Mouse (Mus musculus): ENCODE measurements around the gene Foxi3.

Gene Foxi3

GRCm38 (mm10) chr6:70956285-70956912, at the start of gene Foxi3:
Gene Foxi3 (plus strand): TSS chr6:70956531.
- no peak for DNase-seq (ENCODE audit: low spot score)

GRCm38 (mm10) chr6:70909572-70909971, 46.8 kb upstream of the Foxi3 start:
- DNase-seq (ENCODE audit: low spot score), result no peak

- DNase-seq (ENCODE audit: low spot score), result no peak
These were observed 46.0 kb upstream of the Foxi3 start for GRCm38 (mm10) chr6:70910285-70910684.

GRCm38 (mm10) chr6:70911668-70912395, 44.5 kb upstream of the Foxi3 start:
- DNase-seq (ENCODE audit: low spot score), result no peak

GRCm38 (mm10) chr6:70912396-70912765, 44.0 kb upstream of the Foxi3 start:
- no peak for DNase-seq (ENCODE audit: low spot score)

GRCm38 (mm10) chr6:70918827-70919226, 37.5 kb upstream of the Foxi3 start, which contains the start of gene Tex37:
Gene Tex37 (minus strand): TSS chr6:70918927.
- DNase-seq (ENCODE audit: low spot score), result no peak

GRCm38 (mm10) chr6:70921274-70922074, 34.9 kb upstream of the Foxi3 start:
- no peak for DNase-seq (ENCODE audit: low spot score)

GRCm38 (mm10) chr6:70931801-70932200, 24.5 kb upstream of the Foxi3 start:
- DNase-seq (ENCODE audit: low spot score), result no peak

GRCm38 (mm10) chr6:70953274-70953673, 3.1 kb upstream of the Foxi3 start:
- DNase-seq (ENCODE audit: low spot score), result no peak

- DNase-seq (ENCODE audit: low spot score), result no peak
These were observed 2.3 kb upstream of the Foxi3 start for GRCm38 (mm10) chr6:70954040-70954439.

- DNase-seq (ENCODE audit: low spot score), result no peak
These were observed 985 bp upstream of the Foxi3 start for GRCm38 (mm10) chr6:70955291-70955800.

- no peak for DNase-seq (ENCODE audit: low spot score)
These were observed 490 bp upstream of the Foxi3 start for GRCm38 (mm10) chr6:70955841-70956240.

- no peak for DNase-seq (ENCODE audit: low spot score)
These were observed 605 bp downstream of the Foxi3 start for GRCm38 (mm10) chr6:70956936-70957335.

- no peak for DNase-seq (ENCODE audit: low spot score)
These were observed 1.1 kb downstream of the Foxi3 start for GRCm38 (mm10) chr6:70957341-70957940.

GRCm38 (mm10) chr6:70964116-70964830, 7.9 kb downstream of the Foxi3 start:
- no peak for DNase-seq (ENCODE audit: low spot score)

GRCm38 (mm10) chr6:70965694-70966093, 9.4 kb downstream of the Foxi3 start:
- DNase-seq (ENCODE audit: low spot score), result no peak

GRCm38 (mm10) chr6:70967422-70967821, 11.1 kb downstream of the Foxi3 start:
- no peak for DNase-seq (ENCODE audit: low spot score)

- DNase-seq (ENCODE audit: low spot score), result no peak
These were observed 12.0 kb downstream of the Foxi3 start for GRCm38 (mm10) chr6:70968291-70968690.

GRCm38 (mm10) chr6:70973066-70973465, 16.7 kb downstream of the Foxi3 start:
- no peak for DNase-seq (ENCODE audit: low spot score)

GRCm38 (mm10) chr6:70981036-70981435, 24.7 kb downstream of the Foxi3 start:
- no peak for DNase-seq (ENCODE audit: low spot score)

GRCm38 (mm10) chr6:70982416-70982815, 26.1 kb downstream of the Foxi3 start:
- DNase-seq (ENCODE audit: low spot score), result no peak

GRCm38 (mm10) chr6:70986683-70987082, 30.4 kb downstream of the Foxi3 start:
- no peak for DNase-seq (ENCODE audit: low spot score)

Data from urinary bladder, postnatal 10 days (tissue).